Mouse (Mus musculus) kidney, embryonic 14.5 days (tissue): ENCODE measurements around the gene Arl11. TPM values are rescaled to one million over a fixed set of nuclear protein-coding genes. Genes with fewer than 3 reads are reported as not detected.
"Not testable (repeated sequence)": the region's sequence is repeated elsewhere in the genome, so short reads cannot be mapped to it uniquely, and the experiment has no call there.

Source experiments
- ATAC-seq: fragments of 200-750 bp; cut with Nextera tagmentation; 2 replicates; pipeline ENCODE4 v1.8.0; 2017; ENCODE audit warnings: moderate number of reproducible peaks, mild to moderate bottlenecking, moderate TSS enrichment, moderate library complexity; ENCODE audit not compliant: low FRiP score, low TSS enrichment
- H3K27ac ChIP-seq: fragments of 300-500 bp; sonication (generic); 2 replicates; pipeline ENCODE4 v1.5.1; 2014; ENCODE audit warnings: low read depth, mild to moderate bottlenecking, low read length, moderate library complexity, mixed read lengths
- H3K27me3 ChIP-seq: fragments of 300-500 bp; sonication (generic); 2 replicates; pipeline ENCODE4 v1.6.1; 2014; ENCODE audit warnings: mild to moderate bottlenecking, low read length; ENCODE audit not compliant: control insufficient read depth, insufficient read depth
- H3K36me3 ChIP-seq: fragments of 300-500 bp; sonication (generic); 2 replicates; pipeline ENCODE4 v1.6.1; 2014; ENCODE audit warnings: low read length, mixed read lengths; ENCODE audit not compliant: control insufficient read depth, insufficient read depth
- H3K4me1 ChIP-seq: fragments of 300-500 bp; sonication (generic); 2 replicates; pipeline ENCODE4 v1.6.1; 2014; ENCODE audit warnings: low read length, mixed read lengths; ENCODE audit not compliant: control insufficient read depth, insufficient read depth
- H3K4me2 ChIP-seq: fragments of 300-500 bp; sonication (generic); replicated peaks from 2 replicates; pipeline ENCODE4 v1.6.1; 2014; ENCODE audit warnings: low read depth, mild to moderate bottlenecking, low read length
- H3K4me3 ChIP-seq: fragments of 300-500 bp; sonication (generic); 2 replicates; pipeline ENCODE4 v1.5.1; 2014; ENCODE audit warnings: mild to moderate bottlenecking, low read length
- H3K9ac ChIP-seq: fragments of 300-500 bp; sonication (generic); 2 replicates; pipeline ENCODE4 v1.6.1; 2014; ENCODE audit warnings: low read depth, mild to moderate bottlenecking, low read length, moderate library complexity
- H3K9me3 ChIP-seq: fragments of 300-500 bp; sonication (generic); 2 replicates; pipeline ENCODE4 v1.6.1; 2016; ENCODE audit warnings: low read length; ENCODE audit not compliant: control insufficient read depth
- WGBS: fragments of 180-500 bp; shearing (Covaris S2); extraction: QIAGEN DNeasy Blood & Tissue Kit; methylation state at CpG from one replicate; pipeline ENCODE4 v1.1.7; 2014; 5-methylcytosine and 5-hydroxymethylcytosine counted together
- polyA plus RNA-seq: library from polyadenylated mRNA; unstranded; fragments of >200 nt; fragmentation: Nextera tagmentation; extraction: Ambion mirVana; gene quantifications from 2 replicates; pipeline ENCODE4 v1.2.1, GENCODE M21; 2014

Arl11 gene
- polyA plus RNA-seq, 1 experiment from 2014 or later, result 0.85 TPM

DNA sequence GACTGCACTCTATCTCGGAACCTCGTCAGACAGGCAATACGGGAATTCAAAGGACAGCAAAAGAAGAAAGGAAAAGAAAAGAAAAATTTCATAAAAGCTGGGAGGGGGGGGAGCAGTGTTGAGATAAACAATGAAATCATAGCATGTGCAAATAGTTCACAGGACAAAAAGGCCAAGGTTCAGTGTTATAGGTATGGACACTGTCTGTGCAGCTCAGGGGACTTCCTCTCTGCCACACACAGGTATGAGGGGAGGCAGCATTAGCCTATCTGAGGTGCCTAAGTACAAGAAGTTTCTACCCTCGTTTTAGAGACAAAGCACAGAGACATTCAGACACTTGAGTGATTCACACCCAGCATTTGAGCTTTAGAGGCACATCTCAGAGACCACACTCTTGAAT, 11.6 kb downstream of the Arl11 start:
- no peak overlapping the region for H3K4me2 ChIP-seq
- WGBS, result 81% methylated on average over 4 of the region's 4 CpGs
- H3K27me3 ChIP-seq, result no peaks in the 10 kb centered on the region

DNA sequence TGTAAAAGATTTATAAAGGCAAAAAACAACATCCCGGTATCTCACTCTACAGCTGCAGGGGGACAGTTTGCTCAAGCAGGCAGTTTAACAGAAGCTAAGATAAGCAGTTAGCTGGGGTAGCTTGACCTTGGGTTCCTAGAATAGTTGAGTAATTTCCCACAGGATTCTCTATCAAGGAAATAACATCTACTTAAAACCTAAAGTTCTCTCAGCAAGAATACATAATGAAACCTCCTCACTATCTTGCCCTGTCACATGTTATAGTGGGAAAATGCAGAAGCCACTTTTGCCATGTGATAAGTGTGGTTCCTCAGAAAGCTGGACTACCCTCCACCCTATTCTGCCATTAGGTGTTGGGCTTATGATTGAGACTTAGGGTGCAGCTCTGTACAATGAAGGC, 13.2 kb downstream of the Arl11 start:
- no peaks in the 10 kb centered on the region for H3K36me3 ChIP-seq
- H3K9me3 ChIP-seq, result 0 out of 2 replicates have a peak, but pooled peaks cover 4% of the 10 kb centered on the region
- no peaks in the 10 kb centered on the region for H3K27me3 ChIP-seq
- no peaks in the 10 kb centered on the region for H3K4me1 ChIP-seq
- ATAC-seq, result no peak
- 86% methylated on average over 1 of the region's 1 CpGs for WGBS
- H3K27ac ChIP-seq, result no peak overlapping the region
- H3K9ac ChIP-seq, result no peak overlapping the region
- H3K4me3 ChIP-seq, result no peak overlapping the region
- H3K4me2 ChIP-seq, result no peak overlapping the region

More for the DNA sequence above, 11.6 kb downstream of the Arl11 start:
- 0 out of 2 replicates have a peak, but pooled peaks cover 4% of the 10 kb centered on the region for H3K9me3 ChIP-seq
- H3K36me3 ChIP-seq, result no peaks in the 10 kb centered on the region
- no peak overlapping the region for H3K9ac ChIP-seq
- no peak overlapping the region for H3K4me3 ChIP-seq
- H3K27ac ChIP-seq, result no peak overlapping the region
- ATAC-seq, result no peak
- no peaks in the 10 kb centered on the region for H3K4me1 ChIP-seq

DNA sequence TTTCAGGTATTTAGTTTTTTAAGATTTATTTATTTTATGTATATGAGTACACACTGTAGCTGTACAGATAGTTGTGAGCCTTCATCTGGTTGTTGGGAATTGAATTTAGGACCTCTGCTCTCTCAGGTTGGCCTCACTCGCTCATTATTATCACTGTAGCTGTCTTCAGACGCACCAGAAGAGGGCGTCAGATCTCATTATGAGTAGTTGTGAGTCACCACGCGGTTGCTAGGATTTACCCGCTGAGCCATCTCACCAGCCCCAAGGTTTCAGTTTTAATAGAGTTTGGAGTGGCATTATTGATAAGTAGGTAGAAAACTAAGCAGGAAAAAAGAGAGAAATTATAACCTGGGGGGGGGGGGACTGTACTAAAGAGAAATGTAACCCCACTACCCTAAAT, 17.5 kb downstream of the Arl11 start:
- not testable (repeated sequence) for H3K4me3 ChIP-seq, H3K4me2 ChIP-seq, ATAC-seq, H3K36me3 ChIP-seq, H3K9ac ChIP-seq, H3K4me1 ChIP-seq, H3K27me3 ChIP-seq, H3K9me3 ChIP-seq, H3K27ac ChIP-seq
- WGBS, result 30% methylated on average over 6 of the region's 6 CpGs

DNA sequence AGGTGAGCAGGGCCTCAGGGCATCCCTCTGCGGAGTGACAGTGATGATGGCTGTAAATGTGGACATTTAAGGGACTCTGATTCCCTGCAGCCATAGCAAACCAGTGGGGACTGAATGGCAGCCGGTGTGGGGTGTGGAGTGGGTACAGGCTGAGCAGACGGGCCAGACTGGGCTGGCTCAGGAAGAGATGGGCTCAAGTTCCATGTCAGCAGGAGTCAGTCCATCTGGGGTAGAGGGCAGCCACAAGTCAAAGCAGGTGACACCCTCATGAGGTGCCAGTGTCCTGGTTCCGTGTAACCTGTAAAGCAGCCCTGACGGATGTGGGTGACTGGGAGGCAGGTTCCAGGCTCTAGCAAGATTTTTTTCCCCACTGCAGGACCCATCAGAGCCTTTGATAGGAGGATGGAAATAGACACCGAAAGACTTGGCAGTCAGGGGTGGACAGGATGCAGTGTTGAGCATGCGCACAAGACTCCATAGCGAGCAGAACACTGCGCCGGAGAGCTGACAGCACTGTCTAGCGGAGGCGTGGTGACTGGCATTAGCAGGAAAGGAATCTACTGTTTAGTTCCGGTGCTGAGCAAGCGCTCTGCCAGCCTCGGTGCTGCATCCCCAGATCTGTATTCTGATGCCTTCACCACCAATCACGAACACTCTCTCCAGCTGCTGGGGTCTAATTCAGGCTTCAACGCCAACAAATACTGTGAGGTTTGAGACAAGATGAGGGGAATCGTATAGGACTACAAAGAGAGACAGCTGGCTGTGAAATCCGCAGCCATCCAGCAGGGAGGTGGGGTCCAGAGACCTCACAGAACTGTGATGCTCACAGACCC, 18.3 kb downstream of the Arl11 start:
- Histone ChIP-seq H3K4me1 (no peaks in the 10 kb centered on the region), H3K27me3 (no peaks in the 10 kb centered on the region), H3K36me3 (no peaks in the 10 kb centered on the region), H3K4me3 (peak overlapping the region; percentile 18; the same call in 1 of the 2 replicates), H3K9me3 (0 out of 2 replicates have a peak, but pooled peaks cover 4% of the 10 kb centered on the region), H3K27ac (no peak overlapping the region), H3K4me2 (peak overlapping the region; percentile 36), H3K9ac (no peak overlapping the region; the same call in 1 of the 2 replicates)
- ATAC-seq, result peak; percentile 71; the same call in 1 of the 2 replicates
- WGBS, result 19% methylated on average over 19 of the region's 19 CpGs

DNA sequence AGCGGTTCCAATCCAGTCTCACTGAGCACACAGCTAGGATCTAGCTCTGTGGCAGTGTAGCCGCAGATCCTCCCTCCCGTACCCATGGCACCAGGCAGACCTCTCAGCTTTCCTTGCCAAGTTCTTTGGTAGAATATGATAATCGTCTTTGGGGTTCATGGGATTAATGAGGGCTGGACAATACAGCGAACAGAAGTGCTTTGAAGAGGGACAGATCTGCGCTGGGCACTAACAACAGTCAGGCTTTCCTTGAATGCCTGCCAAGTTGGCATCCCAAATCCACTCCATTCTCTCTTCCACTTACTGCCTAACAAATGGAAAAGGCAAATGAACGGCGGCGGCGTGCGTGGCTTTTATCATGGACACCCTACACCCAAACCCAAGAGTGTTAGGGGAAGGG, 21.0 kb downstream of the Arl11 start:
- Histone ChIP-seq H3K9me3 (no peaks in the 10 kb centered on the region), H3K27me3 (no peaks in the 10 kb centered on the region), H3K36me3 (no peaks in the 10 kb centered on the region), H3K4me1 (no peaks in the 10 kb centered on the region), H3K9ac (no peak overlapping the region), H3K4me3 (no peak overlapping the region), H3K4me2 (no peak overlapping the region), H3K27ac (no peak overlapping the region)
- 88% methylated on average over 11 of the region's 11 CpGs for WGBS
- ATAC-seq, result no peak

DNA sequence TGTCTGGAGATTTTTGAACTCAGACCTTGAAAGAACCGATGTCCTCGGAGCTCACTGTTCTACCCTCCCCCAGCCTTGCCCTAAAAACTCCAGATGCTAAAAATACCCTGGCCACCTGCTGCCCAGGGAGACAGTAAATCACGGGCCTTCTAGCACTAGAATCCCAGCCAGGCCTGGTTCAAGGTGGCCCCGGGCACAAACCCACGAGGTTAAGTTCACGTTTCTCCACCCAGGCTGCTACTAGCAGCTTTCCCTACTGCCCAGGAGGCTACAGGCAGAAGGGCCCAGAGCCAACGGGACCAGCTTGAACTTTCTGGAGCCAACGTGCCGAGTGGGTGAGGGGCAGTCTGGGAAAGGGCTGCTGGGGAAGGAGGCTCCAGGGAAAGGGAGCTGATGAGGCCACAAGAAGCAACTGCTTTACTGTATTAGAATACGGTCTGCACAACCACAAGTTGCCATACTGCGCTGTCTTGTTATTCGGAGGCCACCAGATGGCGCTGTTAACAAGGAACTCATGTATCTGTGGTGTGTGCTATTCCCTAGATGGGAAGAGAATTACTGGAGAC, 21.5 kb downstream of the Arl11 start:
- Histone ChIP-seq H3K27ac (no peak overlapping the region), H3K4me1 (no peaks in the 10 kb centered on the region), H3K36me3 (no peaks in the 10 kb centered on the region), H3K9me3 (no peaks in the 10 kb centered on the region), H3K4me3 (no peak overlapping the region), H3K4me2 (no peak overlapping the region; the same call in 1 of the 2 replicates), H3K27me3 (no peaks in the 10 kb centered on the region), H3K9ac (no peak overlapping the region)
- ATAC-seq, result peak; percentile 79
- WGBS, result 19% methylated on average over 13 of the region's 13 CpGs

DNA sequence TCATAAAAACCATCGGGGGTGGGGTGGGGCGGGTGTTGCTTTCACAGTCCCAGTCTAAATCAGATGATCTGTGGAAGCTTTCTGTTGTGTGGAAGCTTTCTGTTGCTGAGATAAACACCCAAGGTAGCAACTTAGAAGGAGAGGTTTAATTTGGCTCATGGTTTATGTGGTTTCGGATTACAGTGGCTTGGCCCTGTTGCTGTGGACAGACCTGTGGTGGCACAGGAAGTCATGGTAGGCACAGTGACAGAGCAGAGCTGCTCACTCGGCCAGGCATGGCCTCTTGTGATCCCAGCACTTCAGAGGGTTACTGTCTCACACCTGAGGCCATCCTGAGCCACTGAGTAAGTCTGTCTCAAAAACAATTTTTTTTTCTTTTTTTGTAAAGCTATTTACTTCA, 29.8 kb downstream of the Arl11 start:
- WGBS, result 77% methylated on average over 4 of the region's 4 CpGs
- no peaks in the 10 kb centered on the region for H3K9me3 ChIP-seq
- no peak overlapping the region for H3K9ac ChIP-seq
- no peak overlapping the region for H3K4me3 ChIP-seq
- H3K27ac ChIP-seq, result no peak overlapping the region
- H3K4me2 ChIP-seq, result no peak overlapping the region
- H3K36me3 ChIP-seq, result no peaks in the 10 kb centered on the region
- ATAC-seq, result no peak
- no peaks in the 10 kb centered on the region for H3K27me3 ChIP-seq
- H3K4me1 ChIP-seq, result no peaks in the 10 kb centered on the region

DNA sequence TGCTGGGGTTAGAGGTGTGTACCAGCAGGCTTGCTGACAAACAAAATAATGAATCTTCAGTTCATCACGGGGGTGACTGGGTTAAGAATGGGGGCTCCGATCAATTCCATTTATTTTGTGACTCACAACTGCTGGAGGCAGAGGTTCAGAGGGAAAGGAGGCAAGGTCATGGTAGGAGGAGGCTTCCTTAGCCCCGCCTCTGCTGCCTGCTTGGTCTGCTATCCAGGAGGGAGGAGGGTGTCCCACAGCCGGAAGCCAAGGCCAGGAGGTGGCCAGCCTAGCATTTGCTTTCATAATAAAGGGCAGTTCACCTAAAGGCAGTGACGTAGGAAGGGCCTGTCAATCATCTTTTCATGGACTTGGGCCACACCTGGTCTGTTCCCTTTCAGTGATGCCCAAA, 35.0 kb downstream of the Arl11 start:
- Histone ChIP-seq H3K4me1 (no peaks in the 10 kb centered on the region), H3K4me3 (no peak overlapping the region), H3K4me2 (no peak overlapping the region), H3K9me3 (no peaks in the 10 kb centered on the region), H3K27ac (no peak overlapping the region), H3K36me3 (no peaks in the 10 kb centered on the region), H3K27me3 (no peaks in the 10 kb centered on the region), H3K9ac (no peak overlapping the region)
- 74% methylated on average over 5 of the region's 5 CpGs for WGBS
- no peak for ATAC-seq
